Mouse (Mus musculus) yolk sac, embryonic 10.5 days (tissue): ENCODE data around the gene Vps13d.

Experiments
- DNase-seq: peaks from one replicate; pipeline ENCODE4 v3.0.0-alpha.2; 2017; ENCODE audit warnings: low spot score

The Vps13d gene

DNA sequence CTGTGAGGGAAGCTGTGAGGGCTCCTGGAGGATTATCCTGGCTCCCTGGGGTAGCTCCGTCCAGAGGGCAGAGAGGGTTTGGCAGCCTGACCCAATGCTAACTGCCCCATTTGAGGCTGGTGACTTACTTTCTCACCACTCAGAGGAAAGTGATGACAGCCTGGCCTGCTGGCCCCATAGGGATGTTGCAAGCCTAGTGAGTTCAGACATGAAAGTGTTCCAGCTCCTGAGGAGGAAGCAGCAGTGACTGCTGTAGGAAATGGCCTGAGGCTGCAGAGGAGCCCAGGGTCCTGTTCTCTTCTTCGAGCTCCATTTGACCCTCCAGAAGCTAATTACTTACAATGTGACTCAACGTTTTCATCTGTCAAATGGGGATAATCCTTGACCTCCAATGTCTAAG, 157.8 kb downstream of the Vps13d start:
- no peak for DNase-seq

GRCm38 (mm10) chr4:145035450-145035849, 159.4 kb downstream of the Vps13d start:
- no peak for DNase-seq

- DNase-seq, result peak; percentile 78
Measured at GRCm38 (mm10) chr4:145034506-145035243, 160.1 kb downstream of the Vps13d start.

DNA sequence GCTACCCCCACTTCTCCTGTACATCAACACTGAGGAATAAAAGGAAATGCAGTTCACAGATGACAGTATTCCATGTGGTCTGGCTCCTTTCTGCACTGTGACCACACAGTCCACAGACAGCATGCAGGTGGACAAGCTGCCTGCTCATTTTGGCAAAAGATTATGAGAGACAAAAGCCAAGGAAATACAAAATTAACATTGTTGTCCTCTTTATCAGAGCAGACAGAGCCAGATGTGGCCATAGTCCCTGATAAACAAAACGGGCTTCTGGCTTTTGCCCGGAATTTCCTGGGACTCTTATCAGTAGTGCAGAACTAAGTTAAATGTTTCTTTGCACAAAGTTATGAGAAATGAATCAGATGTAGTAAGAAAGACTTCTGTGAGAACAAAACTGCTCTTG, 161.4 kb downstream of the Vps13d start:
- no peak for DNase-seq

- DNase-seq, result no peak
Measured at GRCm38 (mm10) chr4:145032637-145033036, 162.2 kb downstream of the Vps13d start.

DNA sequence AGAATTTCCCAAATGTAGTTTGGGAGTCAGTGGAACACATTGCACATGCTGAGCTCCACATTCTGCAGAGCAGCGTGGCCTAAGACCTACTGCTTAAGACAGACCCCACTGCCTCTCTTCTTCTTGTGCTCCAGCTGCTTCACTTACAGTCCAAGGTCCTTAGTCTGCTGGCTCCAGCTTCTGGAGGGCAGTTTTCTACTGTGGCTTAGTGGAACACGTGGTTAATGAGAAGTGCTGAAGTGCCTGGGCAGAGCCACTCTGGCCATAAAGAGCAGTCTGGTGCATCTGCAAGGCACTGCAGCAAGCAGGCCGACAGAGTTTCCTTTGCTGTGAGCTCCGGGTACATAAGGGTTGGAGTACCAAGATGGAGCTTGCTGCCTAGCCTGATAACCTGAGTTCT, 163.3 kb downstream of the Vps13d start:
- DNase-seq, result no peak

DNA sequence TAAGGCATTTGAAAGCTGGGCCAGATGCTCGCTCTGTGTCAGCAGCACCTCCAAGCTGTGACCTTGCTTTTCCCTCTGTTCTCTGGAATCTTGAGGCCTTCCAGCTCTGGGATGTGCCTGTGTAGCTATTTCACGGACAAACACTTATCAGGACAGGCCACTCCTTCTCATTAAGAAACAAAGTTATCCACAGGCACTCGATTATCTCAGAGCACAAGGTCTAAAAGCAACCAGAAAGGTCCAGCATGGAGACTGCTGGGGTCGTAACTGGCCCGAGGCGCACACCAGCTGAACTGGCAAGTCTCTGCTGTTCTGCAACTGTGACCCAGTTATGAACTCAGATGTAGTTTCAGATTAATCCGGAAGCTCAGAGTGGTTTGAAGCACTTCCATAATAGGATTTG, 168.4 kb downstream of the Vps13d start:
- DNase-seq, result peak; percentile 43

DNA sequence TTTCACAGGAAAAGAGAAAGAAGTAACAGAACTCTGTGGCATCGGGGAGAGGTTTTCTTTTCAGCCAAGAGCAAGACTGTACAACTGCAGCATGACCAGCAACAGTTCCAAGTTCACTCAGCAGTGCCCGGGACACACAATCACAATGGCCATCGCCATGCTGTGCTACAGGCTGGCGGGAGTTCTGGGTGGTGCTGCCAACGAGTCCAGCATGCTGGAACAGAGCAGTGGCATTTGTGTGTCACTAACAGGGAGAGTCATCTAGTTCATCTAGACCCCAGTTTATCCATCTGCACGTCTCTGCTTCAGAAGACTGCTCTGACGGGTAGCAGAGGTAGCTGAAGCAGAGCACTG, 169.4 kb downstream of the Vps13d start:
- DNase-seq, result no peak

DNA sequence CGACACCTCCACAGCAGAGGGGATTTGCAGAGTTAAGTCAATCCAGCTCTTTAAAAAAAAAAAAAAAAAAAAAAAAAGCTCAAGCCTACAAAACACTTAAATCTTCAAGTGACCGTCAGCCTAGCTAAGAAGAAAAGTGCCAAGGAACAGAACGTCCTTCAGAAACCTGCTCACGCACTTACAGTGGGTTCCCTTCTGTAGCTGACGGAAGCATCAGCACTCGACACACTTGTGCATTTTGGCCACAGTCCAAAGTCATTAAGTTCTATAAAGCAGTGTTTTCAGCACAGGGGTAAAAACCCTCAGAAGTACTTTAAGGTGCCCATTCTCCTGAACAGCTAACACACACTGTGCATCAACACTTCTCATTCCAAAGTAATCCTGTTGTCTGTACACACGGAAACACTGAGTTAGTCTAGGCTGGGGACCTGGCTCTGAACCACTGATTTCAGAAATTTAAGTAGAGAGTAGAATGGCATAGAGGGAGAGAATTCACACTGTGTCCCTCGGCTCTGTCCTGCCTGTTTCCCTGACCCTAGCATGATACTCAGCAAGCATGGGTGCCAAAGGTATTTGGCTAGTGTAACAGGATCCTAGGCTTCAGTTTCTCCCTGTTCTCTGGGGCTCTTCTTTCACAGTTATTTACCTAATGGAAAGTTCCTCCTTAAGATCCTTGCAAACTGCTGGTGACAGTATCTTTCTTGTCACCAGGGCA, 170.0 kb downstream of the Vps13d start:
- no peak for DNase-seq

DNA sequence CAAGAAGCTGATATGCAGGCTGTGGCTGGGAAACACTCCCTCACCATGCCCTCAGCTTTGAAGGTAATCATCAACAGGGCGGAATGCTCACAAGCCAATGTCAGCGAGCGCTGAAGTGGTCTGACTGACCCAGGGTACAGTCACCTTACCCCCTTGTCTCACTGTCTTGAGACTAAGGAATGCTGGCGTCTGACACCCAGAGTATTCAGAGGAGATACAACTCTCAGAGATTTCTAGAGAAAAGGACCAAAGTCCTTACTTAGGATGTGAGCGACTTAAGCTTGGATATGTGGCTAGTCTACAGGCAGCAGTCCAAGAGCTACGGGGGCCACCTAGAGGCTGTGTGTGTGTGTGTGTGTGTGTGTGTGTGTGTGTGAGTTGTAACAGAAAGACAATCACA, 170.9 kb downstream of the Vps13d start:
- DNase-seq, result peak; percentile 82

DNA sequence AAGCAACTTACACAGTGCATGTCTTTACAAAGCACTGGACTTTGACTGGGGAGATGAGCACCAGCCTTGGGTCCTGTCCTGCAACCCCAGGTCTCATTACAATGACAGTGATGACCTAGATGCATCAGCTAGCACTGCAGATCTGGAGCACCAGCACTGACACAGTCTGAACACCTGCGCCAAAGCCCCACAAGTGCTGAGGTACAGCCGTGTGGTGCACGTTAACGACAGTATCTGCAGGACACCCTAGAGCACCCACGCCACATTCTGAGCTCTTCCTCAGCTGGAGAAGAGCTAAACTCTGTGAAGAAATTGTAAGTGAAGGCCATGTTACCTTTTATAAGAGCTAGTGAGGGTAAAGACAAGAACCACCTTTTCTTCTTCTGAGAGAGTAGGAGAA, 172.0 kb downstream of the Vps13d start:
- DNase-seq, result no peak

- DNase-seq, result no peak
Measured at GRCm38 (mm10) chr4:145022211-145022610, 172.6 kb downstream of the Vps13d start.

GRCm38 (mm10) chr4:145020383-145020782, 174.4 kb downstream of the Vps13d start:
- DNase-seq, result no peak

DNA sequence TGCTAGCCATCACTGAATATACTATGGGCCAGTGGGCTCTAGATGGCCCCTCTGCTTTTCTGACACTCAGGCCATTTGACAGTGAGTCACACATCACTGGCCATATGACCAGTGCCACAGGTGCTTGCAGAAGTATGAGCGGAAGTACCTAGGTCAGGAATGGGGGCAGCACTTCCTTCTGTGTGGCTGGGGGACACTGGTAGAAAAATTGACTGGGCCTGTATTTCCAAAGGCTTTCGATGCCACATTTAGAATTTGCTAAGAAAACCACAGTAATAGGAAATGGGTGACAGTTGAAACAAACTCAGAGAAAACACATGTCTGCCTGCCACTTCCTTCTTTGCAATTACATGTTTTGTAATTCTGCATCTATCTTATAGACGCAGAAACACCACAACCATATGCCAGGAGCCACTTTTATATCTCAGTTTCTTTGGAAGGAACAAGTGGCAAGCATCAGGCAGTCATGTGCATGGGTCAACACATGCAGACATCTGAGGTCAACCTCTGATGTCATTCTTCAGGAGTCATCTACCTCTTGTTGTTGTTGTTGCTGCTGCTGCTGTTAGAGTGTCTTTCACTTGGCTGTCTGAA, 175.6 kb downstream of the Vps13d start:
- no peak for DNase-seq

DNA sequence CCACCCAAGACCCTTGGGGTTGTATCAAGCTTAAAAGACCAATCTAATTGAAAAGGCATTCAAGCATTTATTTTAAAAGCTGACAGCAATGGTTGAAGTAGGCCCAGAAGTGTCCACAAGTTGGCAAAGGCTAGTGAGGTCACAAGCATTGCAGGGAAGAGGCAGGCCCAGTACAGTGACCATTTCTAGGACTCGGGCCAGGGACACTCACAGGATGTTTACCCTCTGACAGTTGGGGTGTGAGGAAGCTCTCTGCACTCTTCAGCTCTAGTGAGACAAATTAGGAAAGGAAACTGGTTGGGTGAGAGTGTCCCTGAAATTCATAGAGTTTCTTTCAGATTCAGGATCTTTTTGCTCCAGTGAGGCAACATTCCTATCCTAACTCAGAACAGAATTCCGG, 177.1 kb downstream of the Vps13d start:
- DNase-seq, result no peak

GRCm38 (mm10) chr4:145016669-145017068, 178.1 kb downstream of the Vps13d start:
- no peak for DNase-seq

DNA sequence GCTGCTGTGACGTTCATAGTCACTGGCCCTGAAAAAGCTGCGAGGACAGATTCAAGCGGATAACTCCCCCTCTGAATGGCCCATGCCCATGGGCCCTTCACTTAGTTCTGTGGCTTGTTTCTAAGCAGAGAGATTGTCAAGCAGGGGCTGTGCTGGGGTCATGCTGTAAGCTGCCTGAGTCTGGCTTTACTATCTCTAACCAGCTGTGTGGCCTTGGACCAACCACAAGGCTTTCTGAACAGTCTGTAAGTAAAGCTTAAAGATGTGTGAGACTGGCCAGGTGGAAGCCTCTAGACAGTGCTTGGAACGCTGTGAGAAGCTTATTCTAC, 180.2 kb downstream of the Vps13d start:
- no peak for DNase-seq

DNA sequence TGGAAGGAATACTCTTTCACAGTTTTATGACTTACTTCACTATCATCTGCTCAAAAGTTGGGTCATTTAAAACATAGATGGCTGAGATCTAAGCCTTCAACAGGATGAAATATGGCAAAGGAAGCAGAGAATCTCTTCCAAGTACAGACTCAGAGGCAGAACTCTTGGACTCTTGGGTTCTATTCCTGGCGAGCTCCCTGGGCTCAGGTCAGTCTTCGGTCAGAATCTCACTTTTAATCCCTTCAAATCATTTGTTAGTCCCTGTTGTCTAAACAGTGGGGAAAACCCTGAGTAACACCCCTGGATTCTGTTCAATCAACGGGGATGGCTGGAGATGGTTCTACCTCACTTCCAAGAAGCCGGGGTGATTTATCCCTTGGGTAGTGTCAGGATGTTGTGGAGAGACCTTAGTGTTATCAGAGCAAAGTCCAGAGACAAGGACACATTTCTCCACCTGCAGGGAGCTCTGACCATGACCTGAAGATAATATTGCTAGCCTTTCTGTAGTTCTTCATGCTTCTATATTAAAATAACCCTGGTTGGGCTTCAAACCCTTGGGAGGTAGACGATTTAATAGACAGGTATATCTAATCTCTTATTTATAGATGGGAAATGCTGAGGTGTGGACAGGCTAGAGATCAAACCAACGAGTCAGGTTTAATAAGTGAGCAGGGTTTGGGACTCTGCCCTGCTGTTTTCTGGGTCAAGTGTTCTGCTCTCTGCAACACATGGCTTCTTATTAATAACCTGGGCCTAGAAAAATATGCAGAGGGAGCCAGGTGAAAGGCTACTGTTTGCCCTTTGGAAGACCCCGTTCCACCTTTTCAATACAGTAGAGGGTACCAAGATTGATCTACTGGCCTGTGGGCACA, 180.8 kb downstream of the Vps13d start:
- no peak for DNase-seq

DNA sequence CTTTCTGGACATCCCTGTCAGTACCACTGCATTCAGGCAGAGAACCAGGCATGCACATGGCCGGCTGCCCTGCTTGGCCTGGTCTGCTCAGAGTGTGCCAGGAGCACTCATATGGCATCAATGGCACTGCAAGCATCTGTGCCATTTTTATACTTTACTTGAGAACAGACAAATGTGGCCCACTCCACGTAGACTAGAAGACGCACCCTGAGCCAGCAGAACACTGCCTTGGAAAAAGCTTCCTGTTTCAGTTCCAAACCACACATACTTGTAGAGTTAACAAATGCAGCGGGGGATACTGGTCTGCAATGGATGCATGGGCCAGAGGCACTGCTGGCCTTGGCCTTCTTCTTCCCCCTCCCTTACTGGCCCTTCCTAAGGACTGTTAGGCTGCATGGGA, 181.6 kb downstream of the Vps13d start:
- DNase-seq, result no peak

DNA sequence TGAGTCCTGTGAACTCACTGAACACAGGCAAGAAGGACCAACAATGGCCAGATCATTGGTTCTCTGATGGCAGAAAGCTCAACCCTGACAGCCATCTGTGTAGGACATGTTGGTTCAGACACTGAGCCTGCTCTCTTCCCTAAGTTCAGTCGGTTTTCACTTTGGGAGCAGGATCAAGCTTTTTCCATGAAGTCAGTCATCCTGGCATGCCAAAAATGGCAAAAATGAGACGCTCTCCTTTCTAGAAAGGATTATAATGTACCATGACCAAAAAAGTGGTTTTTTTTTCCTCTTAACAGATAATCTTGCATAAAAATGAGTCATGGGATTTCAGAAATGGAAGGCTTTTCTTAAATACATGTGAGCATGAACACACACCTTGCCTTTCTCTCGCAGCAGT, 183.6 kb downstream of the Vps13d start:
- DNase-seq, result no peak

DNA sequence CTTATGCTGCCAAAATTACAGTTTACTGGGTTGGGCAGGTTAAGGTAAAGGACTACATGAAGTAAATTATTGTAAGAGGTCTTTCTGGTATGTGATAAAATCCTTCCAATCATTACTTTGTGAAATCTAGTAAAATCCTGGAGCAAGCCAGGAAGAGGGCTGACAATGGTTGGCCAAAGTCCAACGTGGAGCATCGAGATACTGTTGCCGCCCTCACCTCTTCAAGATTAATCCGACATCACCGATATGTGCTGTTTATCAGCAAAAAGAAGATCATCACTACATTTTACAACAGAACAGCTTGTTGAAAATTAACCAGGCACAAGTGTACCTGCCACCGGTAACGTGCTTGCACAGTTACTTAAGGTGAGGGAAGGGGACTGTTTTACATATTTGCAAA, 184.9 kb downstream of the Vps13d start:
- no peak for DNase-seq

DNA sequence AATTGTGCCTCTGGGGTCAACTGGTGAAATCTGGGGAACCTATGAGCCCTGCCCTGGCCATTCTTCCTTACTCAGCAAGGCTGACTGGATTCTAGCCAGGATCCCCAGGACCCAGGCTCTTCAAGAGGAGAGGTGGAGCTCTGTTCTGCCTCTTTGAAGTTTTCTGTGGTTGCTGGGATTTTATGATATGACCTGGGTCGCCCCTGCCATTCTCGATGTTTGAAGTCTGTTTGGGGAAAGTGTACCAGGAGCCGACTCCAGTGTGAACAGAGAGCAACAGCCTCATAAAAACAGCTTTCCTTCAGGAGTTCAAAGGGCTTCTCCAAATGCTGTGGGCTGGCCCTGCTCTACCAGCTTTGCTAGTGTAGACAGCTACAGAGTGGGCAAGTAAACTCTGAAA, 185.4 kb downstream of the Vps13d start:
- no peak for DNase-seq
